Mouse (Mus musculus) liver (tissue): ENCODE data around the gene Evpl.

ENCODE experiments used
- DNase-seq: peaks from one replicate; pipeline ENCODE4 v3.0.0-alpha.2; 2020; ENCODE audit warnings: mixed read lengths

Gene Evpl

GRCm38 (mm10) chr11:116255090-116255981 lies 17.5 kb upstream of the Evpl start:
- no peak for DNase-seq

- DNase-seq: no peak
Observed at GRCm38 (mm10) chr11:116254627-116255026, 16.8 kb upstream of the Evpl start.

DNA sequence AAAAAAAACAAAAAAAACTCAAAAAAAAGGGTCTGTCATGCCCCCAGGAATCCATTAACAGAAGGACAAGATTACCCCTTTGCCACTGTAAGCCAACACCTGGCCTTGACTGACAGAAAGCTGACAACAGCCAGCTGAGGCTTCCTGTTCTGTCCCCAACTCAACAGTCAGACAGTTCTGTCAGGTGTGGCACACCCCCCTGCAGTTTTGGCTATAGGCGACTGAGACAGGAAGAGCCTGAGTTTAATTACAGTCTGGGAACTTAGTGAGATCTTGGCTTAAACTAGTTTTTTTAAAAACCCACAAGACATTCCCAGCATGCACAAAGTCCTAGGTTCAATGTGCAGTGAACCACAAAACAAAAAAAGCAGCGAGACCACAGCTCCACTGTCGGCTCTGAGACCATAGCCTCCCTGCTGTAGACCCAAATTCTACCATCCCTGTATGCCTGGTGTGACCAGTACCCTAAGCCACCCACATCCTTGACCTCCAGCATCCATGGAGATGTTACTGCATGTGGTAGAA lies 15.3 kb upstream of the Evpl start:
- DNase-seq: no peak

DNA sequence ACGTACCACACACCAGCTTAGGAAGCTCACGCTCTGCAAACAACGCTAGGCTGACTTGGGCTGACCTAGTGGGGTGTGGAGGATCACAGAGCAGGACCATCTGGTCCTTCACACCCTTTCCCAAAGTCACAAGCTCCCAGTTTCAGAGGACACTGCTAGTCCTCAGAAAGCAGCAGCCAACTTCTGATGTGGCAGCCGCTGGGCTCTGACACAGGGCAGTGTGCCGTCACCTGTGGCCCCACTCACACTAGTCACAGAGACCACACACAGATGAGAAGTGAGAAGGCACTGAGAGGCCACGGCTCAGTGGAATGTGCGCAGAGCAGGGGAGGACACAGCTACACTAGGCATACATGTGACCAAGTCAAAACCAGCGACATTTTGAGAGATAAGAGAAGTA lies 13.0 kb upstream of the Evpl start:
- no peak for DNase-seq

GRCm38 (mm10) chr11:116247502-116248222 lies 9.8 kb upstream of the Evpl start:
- no peak for DNase-seq

- DNase-seq: no peak
Observed at GRCm38 (mm10) chr11:116245616-116246015, 7.7 kb upstream of the Evpl start.

- DNase-seq: no peak
Observed at GRCm38 (mm10) chr11:116244580-116244979, 6.7 kb upstream of the Evpl start.

DNA sequence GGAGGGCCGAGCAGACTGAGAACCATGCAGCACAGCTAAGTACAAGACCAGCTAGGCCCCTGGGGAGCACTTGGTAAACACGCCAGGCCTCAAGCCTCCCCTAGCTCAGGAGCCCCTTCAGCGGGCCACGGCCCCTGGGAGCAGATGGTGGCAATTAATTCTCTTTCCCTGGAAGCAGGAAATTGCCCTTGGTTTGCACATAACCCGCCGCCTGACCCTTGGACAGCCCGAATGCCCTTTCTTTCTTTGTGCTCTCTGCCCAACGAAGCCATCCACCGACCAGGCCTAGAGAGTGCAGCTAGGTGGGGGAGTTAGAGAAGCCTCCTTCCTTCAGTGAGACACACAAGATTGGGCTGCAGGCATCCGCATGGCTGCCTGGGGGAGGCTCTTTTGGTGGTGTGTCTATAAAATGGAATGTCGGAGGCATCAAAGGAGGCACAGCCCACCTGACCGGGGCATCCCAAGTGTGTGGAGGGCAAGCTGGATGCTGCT lies 3.9 kb upstream of the Evpl start:
- no peak for DNase-seq

- DNase-seq: no peak
Observed at GRCm38 (mm10) chr11:116239797-116240196, 1.9 kb upstream of the Evpl start.

- DNase-seq: no peak
Observed at GRCm38 (mm10) chr11:116234901-116235300, 3.0 kb downstream of the Evpl start.

DNA sequence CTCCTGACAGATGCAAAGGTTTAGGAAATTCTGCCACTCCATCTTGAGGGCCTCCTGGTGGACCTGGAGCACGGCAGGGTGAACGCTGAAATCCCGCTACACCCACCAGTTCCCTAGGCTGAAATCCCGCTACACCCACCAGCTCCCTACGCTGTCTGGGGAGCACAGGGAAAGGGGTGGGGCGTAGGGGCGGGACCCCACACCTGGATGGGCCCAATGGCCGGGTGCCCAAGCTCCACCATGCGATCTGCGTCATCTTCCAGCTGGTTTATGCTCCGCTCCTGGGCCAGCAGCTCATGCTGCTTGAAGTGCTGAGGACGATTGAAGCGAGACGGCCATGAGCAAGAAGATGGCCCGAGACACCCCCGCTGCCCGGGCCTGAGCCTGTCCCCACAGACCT lies 5.5 kb downstream of the Evpl start:
- no peak for DNase-seq

- no peak for DNase-seq
Observed at GRCm38 (mm10) chr11:116228699-116229098, 9.2 kb downstream of the Evpl start.

DNA sequence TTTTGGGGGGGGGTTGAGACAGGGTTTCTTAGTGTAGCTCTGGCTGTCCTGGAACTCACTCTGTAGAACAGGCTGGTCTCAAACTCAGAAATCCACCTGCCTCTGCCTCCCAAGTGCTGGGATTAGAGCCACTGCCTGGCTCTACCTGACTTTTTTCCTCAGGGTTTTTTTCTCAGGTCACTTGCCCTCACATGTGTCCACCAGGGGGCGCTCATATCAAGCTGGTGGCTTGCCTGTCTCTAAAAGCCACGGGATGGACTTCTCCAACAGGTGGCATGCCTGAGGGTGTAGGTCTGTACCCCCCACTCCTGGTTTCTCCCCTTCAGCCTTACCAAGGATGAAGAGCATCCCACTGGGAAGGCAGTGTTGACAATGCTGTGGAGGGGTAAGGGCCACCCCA lies 11.5 kb downstream of the Evpl start:
- DNase-seq: peak; percentile 88

DNA sequence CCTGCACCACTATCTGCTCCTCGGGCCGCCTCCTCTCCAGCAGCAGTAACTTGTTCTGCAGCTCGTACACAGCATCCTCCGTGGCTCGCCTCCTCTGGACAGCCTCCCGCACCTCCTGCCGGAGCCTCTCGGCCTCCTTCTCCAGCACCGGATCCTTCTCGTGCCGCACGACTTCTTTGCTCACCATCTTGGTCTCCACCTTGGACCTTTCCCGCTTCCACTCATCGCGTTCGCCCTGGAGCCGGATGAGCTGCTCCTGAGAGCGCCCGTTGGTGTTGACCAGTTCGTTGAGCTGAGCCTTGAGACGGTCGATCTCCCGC lies 15.2 kb downstream of the Evpl start:
- DNase-seq: no peak

DNA sequence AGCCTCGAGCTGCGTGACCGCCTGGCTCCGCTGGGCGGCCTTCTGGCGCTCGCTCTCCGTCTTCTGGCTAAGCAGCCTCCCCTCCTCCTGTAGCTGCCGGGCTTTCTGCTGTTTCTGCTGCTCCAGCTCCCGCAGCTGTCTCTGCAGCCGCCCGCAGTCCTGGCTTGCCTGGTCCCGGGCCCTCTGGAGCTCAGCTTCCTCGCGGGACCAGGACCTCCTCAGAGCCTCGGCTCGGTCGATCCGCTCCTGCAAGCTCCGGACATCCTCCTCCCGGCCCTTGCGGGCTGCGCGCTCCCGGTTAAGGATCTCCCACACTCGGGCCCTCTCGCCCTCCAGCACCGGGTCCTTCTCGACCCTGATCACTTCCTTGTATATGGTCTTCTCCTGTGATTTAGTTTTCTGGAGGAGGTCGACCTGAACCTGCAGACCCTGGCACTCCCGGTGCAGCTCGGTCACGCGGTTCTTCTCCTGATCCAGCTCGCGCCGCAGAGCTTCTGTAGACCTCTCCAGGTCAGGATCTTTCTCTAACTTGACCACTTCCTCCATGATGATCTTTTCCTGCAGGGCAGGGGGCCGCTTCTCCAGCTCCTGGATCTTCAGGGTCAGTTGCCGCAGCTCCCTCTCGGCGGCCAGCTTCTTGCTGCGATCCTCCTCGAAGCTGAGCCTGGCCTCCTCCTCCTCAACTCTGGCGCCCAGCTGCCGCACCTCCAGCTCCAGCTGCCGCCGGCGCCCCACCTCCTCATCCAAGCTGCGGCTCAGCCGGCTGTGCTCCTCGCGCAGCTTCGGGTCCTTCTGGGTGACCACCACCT lies 15.7 kb downstream of the Evpl start:
- no peak for DNase-seq

- peak; percentile 73 for DNase-seq
Observed at GRCm38 (mm10) chr11:116219885-116220284, 18.0 kb downstream of the Evpl start.

- peak; percentile 51 for DNase-seq
Observed at GRCm38 (mm10) chr11:116218737-116219400, 19.0 kb downstream of the Evpl start.

DNA sequence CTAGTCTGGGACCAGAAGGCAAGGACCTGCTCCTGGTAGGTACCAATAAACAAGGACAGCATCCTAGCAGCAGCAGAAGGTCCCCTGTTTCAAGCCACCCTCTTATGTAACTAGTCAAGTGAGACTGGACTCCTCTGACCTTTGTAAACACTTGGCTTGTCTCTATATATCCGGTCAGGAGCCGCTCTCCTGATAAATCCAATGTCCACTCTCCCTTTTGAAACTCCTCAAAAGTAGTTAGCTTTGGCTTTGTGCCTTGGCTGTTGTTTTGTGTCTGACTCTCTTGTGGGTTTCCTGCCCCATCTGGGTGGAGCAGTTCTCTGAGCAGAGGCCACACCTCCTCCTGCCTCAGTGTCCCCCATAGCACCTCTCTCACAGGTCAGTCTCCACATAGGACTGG lies 19.6 kb downstream of the Evpl start:
- DNase-seq: no peak

DNA sequence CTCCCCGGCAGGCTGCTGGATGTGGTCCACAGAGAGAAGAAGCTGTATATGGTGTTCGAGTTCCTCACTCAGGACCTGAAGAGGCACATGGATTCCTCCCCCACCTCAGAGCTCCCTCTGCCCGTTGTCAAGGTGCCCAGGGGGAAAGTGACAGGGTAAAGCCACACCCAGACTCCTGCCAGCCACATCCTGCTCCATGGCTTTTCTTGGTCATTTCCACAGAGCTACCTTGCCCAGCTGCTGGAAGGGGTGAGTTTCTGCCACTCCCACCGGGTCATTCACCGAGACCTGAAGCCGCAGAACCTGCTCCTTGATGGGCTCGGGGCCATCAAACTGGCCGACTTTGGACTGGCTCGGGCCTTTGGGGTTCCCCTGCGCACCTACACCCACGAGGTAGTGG lies 21.3 kb downstream of the Evpl start:
- DNase-seq: no peak

DNA sequence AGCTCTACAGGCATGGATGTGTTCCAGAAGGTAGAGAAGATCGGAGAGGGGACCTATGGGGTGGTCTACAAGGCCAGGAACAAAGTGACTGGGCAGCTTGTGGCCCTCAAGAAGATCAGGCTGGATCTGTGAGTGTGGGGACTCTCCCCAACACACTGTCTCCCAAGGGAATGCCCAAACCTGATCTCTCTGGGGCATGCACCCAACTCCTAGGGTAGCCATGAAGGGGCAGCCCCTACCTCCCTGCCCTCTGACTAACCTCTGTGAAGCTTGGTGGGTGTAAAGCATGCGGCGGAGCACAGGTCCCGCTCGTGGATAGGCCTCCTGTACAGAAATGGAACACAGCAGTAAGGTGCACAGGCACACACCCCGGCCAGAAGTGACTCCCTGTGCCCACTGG lies 21.9 kb downstream of the Evpl start:
- no peak for DNase-seq

DNA sequence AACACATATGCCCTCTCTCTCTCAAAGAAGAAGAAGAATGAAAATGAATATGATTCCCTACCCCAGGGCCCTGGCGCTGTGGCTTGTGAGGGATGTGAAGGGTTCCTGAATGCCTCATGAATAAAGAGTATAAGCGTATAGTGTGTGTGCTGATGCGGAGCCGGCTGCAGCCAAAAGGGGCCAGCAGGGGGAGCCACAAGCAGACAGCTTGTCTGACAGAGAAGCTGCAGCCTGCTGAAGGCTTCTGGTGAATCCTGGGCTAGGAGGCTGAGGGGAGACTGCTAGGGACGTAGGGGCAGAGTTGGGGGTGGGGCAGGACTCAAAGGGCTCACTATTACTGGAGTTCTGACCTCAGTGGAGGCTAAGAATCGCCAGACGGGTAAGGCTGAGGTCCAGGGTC lies 22.7 kb downstream of the Evpl start:
- peak; percentile 56 for DNase-seq

DNA sequence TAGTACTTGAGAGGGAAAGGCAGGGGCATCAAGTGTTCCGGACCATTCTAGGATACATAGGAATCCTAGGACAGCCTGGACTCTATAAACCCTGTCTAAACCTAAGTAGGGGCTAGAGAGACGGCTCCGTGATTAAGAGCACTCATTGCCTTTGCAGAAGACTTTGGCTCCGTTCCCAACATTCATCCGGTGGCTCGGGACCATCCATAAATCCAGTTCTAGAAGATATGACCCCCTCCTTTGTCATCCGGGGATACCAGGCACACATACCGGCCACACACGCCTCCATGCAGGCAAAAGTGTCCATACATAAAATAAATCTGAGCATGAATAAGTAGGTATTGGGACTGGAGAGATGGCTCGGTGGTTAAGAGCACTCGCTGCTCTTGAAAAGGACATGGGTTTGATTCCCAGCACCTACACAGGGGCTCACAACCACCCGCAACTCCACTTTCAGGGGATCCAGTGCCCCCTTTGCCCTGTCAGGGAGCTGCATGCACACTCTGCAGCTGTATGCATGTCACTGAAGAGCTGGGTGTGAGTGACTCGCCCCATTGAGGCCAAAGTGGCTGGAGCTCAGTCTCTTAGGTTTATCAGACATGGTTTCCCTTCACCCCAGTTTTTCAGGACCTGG lies 23.9 kb downstream of the Evpl start:
- DNase-seq: no peak
